Mouse (Mus musculus) T-helper 17 cell (primary cell): ENCODE measurements at regions not wholly inside any gene's neighbourhood (a gene's known extent, or its start where the extent isn't known, plus 50 kb on each side); places are given as distances from the start of the nearest gene placed in this dataset.

ENCODE experiments used
- in situ Hi-C, 2 experiments: fragments of 300-600 bp; cut with MboI, MseI; formaldehyde crosslinking; loops; 1 replicate in 1 of 2; 2 replicates in 1 of 2; pipeline ENCODE4 v1.15.1; 2025; ENCODE audit warnings: high pct_unique_total_duplicates in 2 of 2

GRCm38 (mm10) chr7:93795210-93795609 lies 715.5 kb downstream of the Fam181b start:
- in situ Hi-C loops: no loop called here

GRCm38 (mm10) chr7:93835697-93836096 lies 756.0 kb downstream of the Fam181b start:
- in situ Hi-C loops: no loop called here

GRCm38 (mm10) chr7:93836169-93836568 lies 756.5 kb downstream of the Fam181b start:
- in situ Hi-C loops: no loop called here

- in situ Hi-C loops: no loop called here
Observed at GRCm38 (mm10) chr7:93855025-93855424, 775.4 kb downstream of the Fam181b start.

GRCm38 (mm10) chr7:93893701-93894100 lies 814.0 kb downstream of the Fam181b start:
- in situ Hi-C loops: no loop called here

GRCm38 (mm10) chr7:93896921-93897320 lies 817.3 kb downstream of the Fam181b start:
- in situ Hi-C loops: no loop called here

- in situ Hi-C loops: no loop called here
Observed at GRCm38 (mm10) chr7:93902770-93903169, 823.1 kb downstream of the Fam181b start.

- in situ Hi-C loops: no loop called here
Observed at GRCm38 (mm10) chr7:93936925-93937324, 857.3 kb downstream of the Fam181b start.

GRCm38 (mm10) chr7:93982103-93982502 lies 902.4 kb downstream of the Fam181b start:
- in situ Hi-C loops: no loop called here

GRCm38 (mm10) chr7:94002780-94003179 lies 923.1 kb downstream of the Fam181b start:
- in situ Hi-C loops: no loop called here

GRCm38 (mm10) chr7:94042466-94043030 lies 962.9 kb downstream of the Fam181b start:
- in situ Hi-C loops: loop anchor here in 1 of 2 experiments (25.0 kb wide), 1 partner anchor 1580 kb away; no protein-coding TSS in a partner anchor

GRCm38 (mm10) chr7:94045428-94045827 lies 965.8 kb downstream of the Fam181b start:
- in situ Hi-C loops: loop anchor here in 1 of 2 experiments (25.0 kb wide), 1 partner anchor 1583 kb away; no protein-coding TSS in a partner anchor

- in situ Hi-C loops: loop anchor here in 1 of 2 experiments (25.0 kb wide), 1 partner anchor 1584 kb away; no protein-coding TSS in a partner anchor
Observed at GRCm38 (mm10) chr7:94046029-94046428, 966.4 kb downstream of the Fam181b start.

- in situ Hi-C loops: no loop called here
Observed at GRCm38 (mm10) chr7:94061814-94062545, 982.3 kb downstream of the Fam181b start.
